ENCODE assay signal across 23 mouse cellular contexts in genomic region chr11:87432933-87433669, GRCm38 (mm10). TPM values are rescaled to one million over a fixed set of nuclear protein-coding genes. Genes with fewer than 3 reads are reported as not detected.
DNase-seq lines count a peak whose midpoint lies in the region; ATAC-seq and TF ChIP-seq lines count a peak whose summit lies in the region.
"Had no signal": no experiment of that assay in that cellular context is flagged by ENCODE, and none has a peak within 500 bp of the region (broad histone marks: within the 10 kb centered on the region; RNA-seq: fewer than 3 reads in every experiment).

No protein-coding gene starts in this region.

- WGBS in kidney, embryonic 16.5 days = 45% methylated on average over 6 of the region's 6 CpGs
- WGBS in liver, embryonic 11.5 days = 45% methylated on average over 6 of the region's 6 CpGs

- no peaks in the 10 kb centered on the region for H3K4me1 ChIP-seq in kidney, embryonic 16.5 days (ENCODE audit: insufficient read depth, low read length)
- no peaks in the 10 kb centered on the region for H3K4me1 ChIP-seq in ES-Bruce4 (ENCODE audit: control insufficient read depth, insufficient read depth, low read length)
- H3K4me1 ChIP-seq in liver, embryonic 11.5 days (replicated peaks; ENCODE audit: control insufficient read depth, insufficient read depth, low read length) = peaks cover 16% of the 10 kb centered on the region
- H3K4me1 ChIP-seq: midbrain, embryonic 13.5 days had no signal

- no peaks in the 10 kb centered on the region for H3K36me3 ChIP-seq in kidney, embryonic 16.5 days (ENCODE audit: insufficient read depth, low read length)
- no peaks in the 10 kb centered on the region for H3K36me3 ChIP-seq in ES-Bruce4 (ENCODE audit: control insufficient read depth, insufficient read depth, low read length, poor library complexity, severe bottlenecking)
- H3K36me3 ChIP-seq in liver, embryonic 11.5 days (ENCODE audit: control insufficient read depth, insufficient read depth, low read length) = no peaks in the 10 kb centered on the region
- H3K36me3 ChIP-seq: heart, embryonic 12.5 days; intestine, embryonic 15.5 days; midbrain, embryonic 13.5 days; neural tube, embryonic 13.5 days had no signal

- H3K9ac ChIP-seq in kidney, embryonic 16.5 days (replicated peaks; ENCODE audit: low read length) = peak overlapping the region; percentile 22; the same call in 1 of the 2 replicates
- H3K9ac ChIP-seq in ES-Bruce4 (ENCODE audit: low read depth, poor library complexity, severe bottlenecking) = no peak overlapping the region
- 0 out of 2 replicates have a peak overlapping the region, but pooled peaks have one; percentile 36 for H3K9ac ChIP-seq in liver, embryonic 11.5 days (ENCODE audit: low read depth, low read length)
- H3K9ac ChIP-seq: heart, embryonic 12.5 days; hindbrain, embryonic 14.5 days; intestine, embryonic 15.5 days; midbrain, embryonic 13.5 days; neural tube, embryonic 13.5 days had no signal

- TF ChIP-seq CTCF in ES-Bruce4 (IDR thresholded peaks at IDR 0.05; ENCODE audit: low read depth, low read length) = no peak

- intact Hi-C loops in gastrocnemius, postnatal 36 days (cut with DNase I) = no loop called here

- no peak overlapping the region for H3K4me2 ChIP-seq in kidney, embryonic 16.5 days (replicated peaks; ENCODE audit: low read depth, low read length)
- H3K4me2 ChIP-seq in liver, embryonic 11.5 days = no peak overlapping the region
- H3K4me2 ChIP-seq: heart, embryonic 12.5 days; hindbrain, embryonic 14.5 days; intestine, embryonic 15.5 days; midbrain, embryonic 13.5 days; neural tube, embryonic 13.5 days had no signal

- no peak for TF ChIP-seq POLR2A in ES-Bruce4 (IDR thresholded peaks at IDR 0.05; ENCODE audit: insufficient read depth, low read length)

- no peak for TF ChIP-seq EP300 in ES-Bruce4 (IDR thresholded peaks at IDR 0.05; ENCODE audit: insufficient read depth, low read depth, low read length)

- no peak overlapping the region for H3K4me3 ChIP-seq in kidney, embryonic 16.5 days (ENCODE audit: low read length)
- no peak overlapping the region for H3K4me3 ChIP-seq in ES-Bruce4 (ENCODE audit: low read depth, low read length)
- no peak overlapping the region for H3K4me3 ChIP-seq in liver, embryonic 11.5 days (ENCODE audit: low read depth, low read length)
- H3K4me3 ChIP-seq: heart, embryonic 12.5 days; intestine, embryonic 15.5 days; layer of hippocampus, adult 2 months; midbrain, embryonic 13.5 days; neural tube, embryonic 13.5 days had no signal

- H3K9me3 ChIP-seq in kidney, embryonic 16.5 days (ENCODE audit: low read length) = no peaks in the 10 kb centered on the region
- no peaks in the 10 kb centered on the region for H3K9me3 ChIP-seq in ES-Bruce4 (replicated peaks; ENCODE audit: control insufficient read depth, insufficient read depth, low read length, poor library complexity, severe bottlenecking)
- no peaks in the 10 kb centered on the region for H3K9me3 ChIP-seq in liver, embryonic 11.5 days (ENCODE audit: control insufficient read depth, low read length)
- H3K9me3 ChIP-seq: intestine, embryonic 15.5 days; midbrain, embryonic 13.5 days; neural tube, embryonic 13.5 days had no signal

- DNase-seq in kidney, postnatal 10 days = no peak
- DNase-seq in liver, embryonic 11.5 days (ENCODE audit: low spot score) = no peak
- DNase-seq in adrenal gland, adult (ENCODE audit: inconsistent age in 2 of 2, low spot score in 1 of 2) = no peak
- no peak for DNase-seq in gastrocnemius, postnatal 36 days
- no peak for DNase-seq in right cerebral cortex, adult 18-20 months
- DNase-seq: cerebellum, adult 8-10 months; gastrocnemius, postnatal 14 days; heart, postnatal 14 days; kidney, postnatal 14 days; left cerebral cortex, postnatal 4 days; lung, adult 18-20 months; thymus, postnatal 25 days had no signal

- H3K27me3 ChIP-seq in kidney, embryonic 16.5 days (ENCODE audit: insufficient read depth, low read length) = no peaks in the 10 kb centered on the region
- H3K27me3 ChIP-seq in ES-Bruce4 (ENCODE audit: control insufficient read depth, insufficient read depth, low read length, poor library complexity, severe bottlenecking) = no peaks in the 10 kb centered on the region
- H3K27me3 ChIP-seq in liver, embryonic 11.5 days (replicated peaks; ENCODE audit: control insufficient read depth, insufficient read depth, low read length) = no peaks in the 10 kb centered on the region
- H3K27me3 ChIP-seq: heart, embryonic 12.5 days; intestine, embryonic 15.5 days; midbrain, embryonic 13.5 days; neural tube, embryonic 13.5 days had no signal

- ATAC-seq in kidney, embryonic 16.5 days (ENCODE audit: low FRiP score, low TSS enrichment) = no peak; the same call in 1 of the 2 replicates
- peak; percentile 86 for ATAC-seq in liver, embryonic 11.5 days (replicated peaks; ENCODE audit: low FRiP score)
- peak; percentile 79 for ATAC-seq in megakaryocyte, adult 5-6 weeks (ENCODE audit: poor library complexity, severe bottlenecking)
- ATAC-seq: forebrain, embryonic 14.5 days; intestine, embryonic 15.5 days; midbrain, embryonic 13.5 days had no signal

- H3K27ac ChIP-seq in kidney, embryonic 16.5 days (ENCODE audit: low read length) = no peak overlapping the region
- H3K27ac ChIP-seq in ES-Bruce4 (ENCODE audit: insufficient read depth, low read length) = peak overlapping the region; percentile 11; the same call in 1 of the 2 replicates
- peak overlapping the region; percentile 23 for H3K27ac ChIP-seq in liver, embryonic 11.5 days (ENCODE audit: low read depth, low read length)
- H3K27ac ChIP-seq: hindbrain, embryonic 14.5 days; intestine, embryonic 15.5 days; layer of hippocampus, adult 2 months; midbrain, embryonic 13.5 days; neural tube, embryonic 13.5 days had no signal

RNA-seq across cellular contexts. Expression of gene Tex14, which starts 28.2 kb away (rescaled TPM):
- 0.31 and 0.76 TPM in 2 replicates for polyA plus RNA-seq in kidney, embryonic 16.5 days (2015; fragmentation: Nextera tagmentation; extraction: Ambion mirVana)
- polyA plus RNA-seq in ES-Bruce4 (2011; ENCODE audit: insufficient read depth, insufficient read length, low read depth, missing spikeins) = 15.9 and 17.9 TPM in 2 replicates
- polyA plus RNA-seq in liver, embryonic 11.5 days (2014; fragmentation: Nextera tagmentation; extraction: Ambion mirVana) = 0.32 and 0.48 TPM in 2 replicates
- 0.13 and 0.43 TPM in 2 replicates for total RNA-seq in megakaryocyte, adult 5-6 weeks (2015)
- total RNA-seq in megakaryocyte, adult 5-6 weeks (2017) = 0.15 and 1.1 TPM in 2 replicates
- total RNA-seq in gastrocnemius, postnatal 36 days (2021) = not detected
- polyA plus RNA-seq: C2C12 had no signal

RNA-seq across cellular contexts. Expression of gene Rad51c, which starts 28.3 kb away (rescaled TPM):
- 7.9 and 8.7 TPM in 2 replicates for polyA plus RNA-seq in kidney, embryonic 16.5 days (2015; fragmentation: Nextera tagmentation; extraction: Ambion mirVana)
- polyA plus RNA-seq in ES-Bruce4 (2011; ENCODE audit: insufficient read depth, insufficient read length, low read depth, missing spikeins) = 30.9 and 31.0 TPM in 2 replicates
- 5.0 and 5.5 TPM in 2 replicates for polyA plus RNA-seq in liver, embryonic 11.5 days (2014; fragmentation: Nextera tagmentation; extraction: Ambion mirVana)
- total RNA-seq in megakaryocyte, adult 5-6 weeks (2015) = 4.6 and 4.8 TPM in 2 replicates
- 5.2 and 5.7 TPM in 2 replicates for total RNA-seq in megakaryocyte, adult 5-6 weeks (2017)
- total RNA-seq in gastrocnemius, postnatal 36 days (2021) = under 1 TPM; 0.32 to 0.41 TPM
